Mouse (Mus musculus) lung, postnatal 25 days (tissue): ENCODE results near the gene Mepce.

Experiments
- DNase-seq: peaks from one replicate; pipeline ENCODE4 v3.0.0; 2022; ENCODE audit warnings: low spot score

The Mepce gene

DNA sequence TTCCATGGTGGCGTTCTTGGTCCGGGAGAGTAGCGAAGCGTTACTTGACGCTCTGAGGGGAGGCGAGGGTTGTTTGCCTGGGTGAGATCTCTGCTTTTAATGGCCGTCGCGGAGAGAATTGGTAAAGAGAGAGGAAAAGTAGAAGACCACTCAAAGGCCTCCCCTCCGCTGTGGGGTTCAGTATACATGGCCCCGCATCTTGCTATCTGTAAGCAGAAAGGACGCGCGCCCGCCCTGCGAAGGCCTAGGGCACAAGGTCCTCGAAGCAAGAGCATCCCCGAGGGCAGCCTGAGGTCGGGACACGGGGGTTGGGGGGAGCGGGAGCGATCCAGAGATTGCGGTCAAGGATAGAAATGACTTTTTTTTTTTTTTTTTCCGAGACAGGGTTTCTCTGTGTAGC lies 716 bp upstream of the Mepce start:
- no peak for DNase-seq

DNA sequence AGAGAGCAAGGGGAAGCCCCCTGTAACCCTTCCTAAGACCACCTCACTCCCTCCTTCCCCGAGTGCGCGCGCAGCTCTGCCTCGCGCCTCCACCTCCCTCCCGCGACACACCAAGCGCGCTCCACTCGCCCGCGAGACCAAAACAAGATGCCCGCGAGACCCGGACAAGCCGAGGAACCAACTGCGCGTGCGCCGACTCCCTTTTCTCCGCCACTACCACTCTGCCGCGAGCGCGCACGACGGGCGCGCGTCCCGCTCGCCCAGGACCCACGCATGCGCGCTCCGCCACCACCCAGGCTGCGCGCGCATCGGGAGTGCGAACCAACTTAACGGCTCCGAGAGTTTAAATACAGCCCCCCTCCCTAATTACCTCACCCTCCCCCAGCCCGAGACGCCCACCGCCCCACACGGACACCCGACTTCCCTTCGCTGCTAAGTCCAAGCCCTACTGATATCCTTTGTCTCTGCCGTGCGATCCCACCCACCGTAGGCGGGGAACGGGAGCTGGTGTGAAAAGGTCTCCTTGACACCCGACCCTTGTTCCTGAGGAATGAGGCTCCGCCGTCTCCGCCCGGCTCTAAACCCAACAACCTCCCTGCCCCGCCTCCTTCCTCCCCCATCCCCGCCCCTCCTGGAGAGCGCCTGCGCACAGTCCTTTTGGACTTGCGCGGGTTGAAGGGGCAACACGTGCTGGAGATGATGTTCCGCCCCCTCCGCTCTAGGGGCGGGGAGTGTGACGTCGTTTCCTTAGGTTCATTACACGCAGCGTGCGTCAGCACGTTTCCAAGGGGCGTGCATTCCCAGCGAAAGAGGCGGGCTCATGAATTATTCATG lies 1.1 kb downstream of the Mepce start:
- peak; percentile 99 for DNase-seq

DNA sequence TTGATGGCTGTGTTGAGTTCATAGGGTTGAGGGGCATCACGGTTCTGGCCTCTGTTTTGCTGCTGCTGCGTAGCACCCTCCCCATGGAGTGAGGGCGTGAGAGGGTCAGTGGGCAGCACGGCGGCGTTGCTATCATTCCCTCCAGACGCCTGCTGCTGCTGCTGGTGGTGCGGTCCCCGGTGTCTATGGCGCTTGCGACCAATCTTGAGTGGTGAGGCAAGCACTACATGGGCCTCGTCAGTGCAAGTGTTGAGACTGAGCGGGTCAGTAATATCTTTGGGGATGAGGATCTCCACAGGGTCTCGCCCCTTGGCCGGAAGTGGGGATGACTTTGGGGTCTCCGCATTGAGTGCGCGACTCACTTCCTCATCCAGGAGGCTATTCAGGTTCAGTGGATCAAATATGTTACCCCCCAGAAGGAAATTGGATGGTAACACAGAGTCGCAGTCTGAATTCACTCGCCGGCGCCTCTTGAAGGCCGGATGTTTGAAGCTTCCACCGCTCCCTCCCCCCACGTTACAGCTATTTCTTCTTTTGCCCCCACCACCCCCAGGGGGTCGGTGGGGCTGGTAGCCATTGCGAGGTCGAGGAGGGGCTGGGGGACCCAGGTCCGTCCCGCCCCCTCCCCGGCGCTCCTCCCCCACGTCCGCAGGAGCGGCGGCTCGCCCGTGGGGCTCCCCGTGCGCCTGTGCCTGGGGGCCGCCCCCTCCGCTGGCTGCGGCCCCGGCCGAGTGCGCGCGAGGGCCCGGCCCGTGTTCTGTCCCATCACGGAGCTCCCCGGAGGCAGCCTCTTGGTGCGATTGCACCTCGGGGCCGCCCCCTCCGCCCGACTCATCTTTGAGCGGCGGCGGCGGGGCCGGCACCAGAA lies 2.1 kb downstream of the Mepce start:
- peak; percentile 31 for DNase-seq

- DNase-seq = no peak
Observed at GRCm38 (mm10) chr5:137784546-137784945, 2.9 kb downstream of the Mepce start.

DNA sequence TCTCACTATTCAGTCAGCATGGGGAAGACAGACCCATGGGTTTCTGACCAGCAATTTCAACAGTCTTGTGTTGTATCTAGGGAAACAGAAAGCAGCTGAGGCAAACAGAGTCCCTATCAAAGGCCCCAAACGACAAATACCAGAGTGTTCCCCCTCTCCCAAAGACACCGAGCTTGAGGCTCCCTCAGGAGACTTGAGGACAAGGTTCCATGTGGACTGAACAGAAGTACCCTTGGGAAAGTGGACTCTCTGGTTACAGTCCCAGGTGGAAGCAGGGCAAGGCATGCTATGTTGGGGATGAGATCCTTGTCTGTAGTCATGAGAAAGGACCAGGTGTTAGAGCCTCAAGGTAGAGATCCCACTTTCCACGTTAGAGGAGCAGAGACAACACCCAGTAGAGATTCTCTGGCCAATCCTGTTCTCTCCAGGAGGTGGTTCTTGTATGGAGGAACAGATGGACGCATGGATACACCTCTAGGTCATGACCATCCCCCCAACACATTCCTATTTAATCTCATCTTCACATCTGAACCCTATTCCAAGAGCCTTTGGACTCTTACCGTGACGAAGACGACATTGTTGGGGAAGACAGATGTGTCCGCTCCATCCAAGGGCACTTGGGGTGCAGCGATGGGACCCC lies 3.4 kb downstream of the Mepce start:
- no peak for DNase-seq

DNA sequence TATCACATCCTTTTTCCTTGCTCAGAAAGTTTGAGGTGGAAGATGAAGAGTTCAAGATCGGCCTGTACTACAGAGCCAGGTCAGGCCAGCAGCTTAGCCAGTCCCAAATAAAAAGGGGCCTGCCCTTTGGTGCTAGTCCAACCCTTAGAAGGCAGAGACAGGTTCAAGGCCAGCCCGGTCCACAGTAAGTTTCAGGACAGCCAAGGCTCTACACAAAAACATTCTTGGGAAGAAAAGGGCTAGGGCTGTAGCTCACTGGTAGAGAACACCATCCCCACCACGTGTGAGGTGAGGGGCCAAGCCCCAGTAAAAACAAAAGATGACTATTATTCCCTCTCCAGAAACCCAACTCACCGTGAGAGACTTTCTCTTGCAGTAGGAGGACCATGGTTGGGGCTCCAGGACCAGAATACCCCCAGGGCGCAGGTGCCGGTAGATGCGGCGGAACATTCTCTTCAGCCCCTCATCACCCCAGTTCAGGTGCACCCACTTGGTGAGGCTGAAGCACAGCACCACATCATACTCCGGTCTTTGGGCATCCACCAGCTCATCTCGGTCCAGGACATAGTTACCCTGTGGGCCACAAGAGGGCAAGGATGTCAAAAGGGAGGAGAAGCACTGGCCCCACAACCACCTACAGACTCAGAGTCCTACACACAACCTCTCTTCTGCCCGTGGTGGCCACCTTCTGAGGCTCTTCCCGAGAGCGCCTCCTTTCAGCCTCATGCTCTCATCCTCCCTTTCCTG lies 4.5 kb downstream of the Mepce start:
- no peak for DNase-seq

GRCm38 (mm10) chr5:137781661-137782060 lies 5.8 kb downstream of the Mepce start:
- no peak for DNase-seq

DNA sequence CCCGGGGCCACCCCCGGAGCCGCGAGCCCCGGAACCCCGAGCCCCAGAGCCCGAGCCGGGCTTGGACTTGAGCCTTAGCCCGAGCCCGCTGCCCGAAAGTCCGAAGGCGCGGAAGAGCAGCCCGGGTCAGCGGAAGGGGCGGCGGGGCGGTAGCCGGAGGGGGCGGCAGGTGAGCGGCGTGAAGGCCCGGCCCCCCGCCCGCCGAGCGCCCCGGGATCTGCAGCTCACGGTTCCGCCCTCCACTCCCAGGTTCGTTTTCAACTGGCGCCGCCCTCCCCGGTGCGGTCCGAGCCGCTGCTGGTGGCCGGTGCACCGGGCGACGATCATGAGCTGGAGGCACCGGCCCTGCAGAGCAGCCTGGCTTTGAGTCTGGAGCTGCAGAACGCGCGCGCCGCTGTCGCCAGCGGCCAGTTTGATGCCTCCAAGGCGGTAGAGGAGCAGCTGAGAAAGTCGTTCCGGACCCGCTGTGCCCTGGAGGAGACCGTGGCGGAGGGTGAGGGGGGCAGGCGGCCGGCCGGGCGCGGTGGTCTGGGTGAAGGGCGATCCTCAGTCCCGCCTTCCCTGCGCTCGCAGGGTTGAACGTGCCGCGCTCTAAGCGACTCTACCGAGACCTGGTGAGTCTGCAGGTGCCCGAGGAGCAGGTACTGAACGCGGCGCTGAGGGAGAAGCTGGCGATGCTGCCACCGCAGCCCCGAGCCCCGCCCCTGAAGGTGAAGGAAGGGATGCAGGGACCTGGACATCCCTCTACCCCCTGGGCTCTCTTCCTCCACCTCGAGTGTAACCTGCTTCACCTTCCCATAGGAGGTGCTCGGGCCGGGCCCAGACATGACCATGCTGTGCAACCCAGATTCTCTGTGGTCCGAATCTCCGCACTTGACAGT lies 8.2 kb downstream of the Mepce start:
- no peak for DNase-seq

- DNase-seq = peak; percentile 96
Observed at GRCm38 (mm10) chr5:137778635-137779034, 8.8 kb downstream of the Mepce start, which contains the start of gene Ppp1r35. Gene Ppp1r35, plus strand, starts transcription at chr5:137778849.

GRCm38 (mm10) chr5:137777267-137777845 lies 10.1 kb downstream of the Mepce start:
- DNase-seq = no peak

GRCm38 (mm10) chr5:137776408-137776918 lies 11.0 kb downstream of the Mepce start:
- no peak for DNase-seq

DNA sequence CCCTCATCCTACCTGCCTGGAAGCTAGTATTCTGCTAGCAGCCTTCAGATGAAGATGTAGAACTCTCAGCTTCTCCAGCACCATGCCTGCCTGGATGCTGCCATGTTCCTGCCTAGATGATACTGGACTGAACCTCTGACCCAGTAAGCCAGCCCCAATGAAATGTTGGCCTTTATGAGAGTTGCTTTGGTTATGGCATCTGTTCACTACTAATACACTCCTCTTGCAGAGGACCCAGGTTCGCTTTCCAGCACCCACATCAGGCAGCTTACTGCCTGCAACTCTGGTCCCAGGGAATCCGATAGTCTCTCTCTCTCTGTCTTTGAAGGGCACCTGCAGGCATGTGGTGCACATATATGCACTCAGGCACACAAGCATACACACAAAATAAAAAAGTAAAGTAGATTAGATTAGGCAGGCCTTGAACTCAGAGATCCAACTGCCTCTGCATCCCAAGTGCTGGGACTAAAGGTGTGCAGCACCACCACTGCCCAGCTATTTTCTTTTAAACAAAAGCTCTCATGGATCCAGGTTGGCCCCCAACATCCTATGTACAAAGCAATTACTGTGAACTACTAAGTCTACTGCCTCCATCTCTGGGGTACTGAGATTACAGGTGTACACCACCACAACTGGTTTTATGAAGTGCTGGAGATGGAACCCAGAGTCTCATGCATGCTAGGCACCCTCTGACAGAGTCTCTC lies 11.7 kb downstream of the Mepce start:
- DNase-seq = no peak

GRCm38 (mm10) chr5:137772755-137773154 lies 14.7 kb downstream of the Mepce start:
- no peak for DNase-seq

GRCm38 (mm10) chr5:137770709-137771108 lies 16.7 kb downstream of the Mepce start:
- no peak for DNase-seq

GRCm38 (mm10) chr5:137768475-137768874 lies 19.0 kb downstream of the Mepce start:
- no peak for DNase-seq

DNA sequence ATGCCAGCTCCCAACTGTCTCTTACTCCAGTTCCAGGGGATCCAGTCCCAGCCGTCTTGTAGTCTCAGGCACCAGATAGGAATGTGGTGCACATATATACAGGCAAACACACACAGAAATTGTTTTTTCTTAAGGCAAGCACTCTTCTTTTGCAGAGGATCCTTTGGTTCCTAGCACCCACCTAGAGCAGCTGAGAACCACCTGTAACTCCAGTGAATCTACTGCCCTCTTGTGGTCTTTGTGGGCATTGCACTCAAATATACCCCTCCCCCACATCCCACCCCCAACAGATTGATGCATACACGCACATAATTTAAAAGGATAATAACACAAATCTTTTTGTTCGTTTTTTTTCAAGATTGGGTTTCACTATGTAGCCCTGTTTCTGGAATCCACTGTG lies 21.2 kb downstream of the Mepce start:
- no peak for DNase-seq

DNA sequence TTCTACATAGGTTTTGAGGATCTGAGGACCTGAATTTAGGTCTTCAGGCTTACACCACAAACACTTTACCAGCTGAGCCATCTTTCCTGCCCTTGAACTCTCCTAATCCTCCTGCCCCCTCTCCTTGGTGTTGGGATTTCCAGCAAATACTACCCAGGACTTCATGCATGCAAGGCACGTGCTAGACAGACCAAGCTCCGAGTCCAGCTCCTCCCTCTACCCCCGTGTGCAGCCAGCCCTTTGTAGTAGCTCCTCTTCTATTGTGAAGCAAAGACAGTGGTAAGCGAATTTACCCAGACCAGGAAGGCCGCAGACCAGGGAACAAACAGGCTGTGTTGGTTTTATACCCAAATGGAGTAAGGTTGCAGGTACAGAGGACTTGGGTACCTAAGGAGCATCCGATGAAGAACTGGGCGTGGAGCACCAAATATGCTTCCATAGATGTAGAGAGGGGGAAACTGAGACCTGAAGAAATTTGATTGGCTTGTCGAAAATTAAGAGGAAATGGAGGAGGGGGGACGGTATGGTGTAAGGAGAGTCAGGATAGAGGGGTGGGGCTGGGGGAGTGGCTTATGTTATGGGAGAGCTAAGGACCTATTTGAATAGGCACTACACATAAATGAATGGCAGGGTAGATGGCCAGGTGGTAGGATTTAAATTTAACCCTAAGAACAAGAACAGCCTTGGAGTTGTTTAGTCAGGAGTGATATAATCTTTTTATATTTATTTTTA lies 22.7 kb downstream of the Mepce start:
- DNase-seq = no peak

DNA sequence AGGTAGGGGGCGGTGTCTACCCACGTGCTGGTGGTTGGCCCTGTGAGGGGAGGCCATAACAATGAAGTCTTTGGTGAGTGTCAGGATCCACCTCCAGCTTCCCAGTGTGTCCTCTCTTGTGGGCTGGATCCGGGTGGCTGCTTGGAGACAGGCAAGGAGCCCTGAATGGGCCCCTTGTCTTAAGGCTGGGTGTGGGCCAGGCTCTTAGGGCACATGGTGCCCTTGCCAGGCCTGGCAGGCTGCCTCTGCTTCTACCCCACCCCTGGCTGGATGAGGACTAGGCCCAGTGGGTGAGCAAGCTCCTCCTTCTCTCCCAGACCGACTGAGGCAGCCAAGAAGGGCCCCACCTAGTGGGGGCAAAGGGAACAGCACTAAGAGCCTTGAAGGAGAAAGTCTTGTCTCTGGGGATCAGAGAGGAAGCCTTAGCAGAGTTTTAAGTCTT lies 27.5 kb downstream of the Mepce start:
- DNase-seq = peak; percentile 91
